Mouse (Mus musculus) NIH3T3 (cell line): ENCODE data around the gene Folr2.

Experiments
- DNase-seq: peaks from one replicate; pipeline ENCODE4 v3.0.0-alpha.2; 2012; ENCODE audit warnings: low read depth

Folr2 gene

GRCm38 (mm10) chr7:101866491-101867265, 9.7 kb upstream of the Folr2 start:
- no peak for DNase-seq

GRCm38 (mm10) chr7:101863415-101863814, 6.4 kb upstream of the Folr2 start, which contains the start of gene Anapc15:
Gene Anapc15 (plus strand): TSS chr7:101863715.
- DNase-seq: no peak

DNA sequence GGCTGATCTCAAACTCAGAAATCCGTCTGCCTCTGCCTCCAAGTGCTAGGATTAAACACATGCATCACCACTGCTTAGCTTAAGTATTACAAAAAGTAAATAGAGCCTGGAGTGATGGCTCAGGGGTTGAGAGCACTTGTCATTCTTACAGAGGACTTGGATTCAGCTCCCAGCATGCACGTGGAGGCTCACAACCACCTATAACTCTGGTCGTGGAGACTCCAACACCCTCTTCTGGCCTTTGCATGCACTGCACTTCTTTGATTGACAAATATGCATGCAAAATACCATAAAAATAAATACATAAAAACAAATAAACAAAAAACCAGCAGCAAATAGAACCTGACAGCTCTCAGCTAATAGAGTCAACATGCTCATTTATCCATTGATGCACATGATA, 5.3 kb upstream of the Folr2 start:
- no peak for DNase-seq

- peak; percentile 77 for DNase-seq
Measured at GRCm38 (mm10) chr7:101860978-101861377, 4.0 kb upstream of the Folr2 start.

GRCm38 (mm10) chr7:101858362-101858761, 1.4 kb upstream of the Folr2 start:
- DNase-seq: no peak

GRCm38 (mm10) chr7:101853816-101854215, 3.2 kb downstream of the Folr2 start:
- peak; percentile 73 for DNase-seq

DNA sequence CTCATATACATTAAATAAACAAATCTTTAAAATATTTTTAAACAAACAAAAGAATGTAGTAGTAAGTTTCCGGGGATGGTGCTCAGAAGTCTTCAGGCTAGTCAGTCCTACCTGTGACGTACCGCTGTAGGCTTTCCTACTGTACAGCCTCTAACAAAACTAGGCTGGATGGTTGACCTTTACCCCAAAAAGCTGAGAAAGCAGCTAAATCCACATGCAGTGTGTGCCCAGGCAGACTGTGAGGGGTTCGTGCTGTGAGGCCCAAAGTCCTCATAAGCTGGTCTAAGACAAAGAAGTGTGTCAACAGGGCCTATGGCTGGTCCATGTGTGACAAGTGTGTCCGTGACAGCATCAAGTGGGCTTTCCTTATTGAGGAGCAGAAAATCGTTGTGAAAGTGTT, 4.1 kb downstream of the Folr2 start:
- DNase-seq: no peak

DNA sequence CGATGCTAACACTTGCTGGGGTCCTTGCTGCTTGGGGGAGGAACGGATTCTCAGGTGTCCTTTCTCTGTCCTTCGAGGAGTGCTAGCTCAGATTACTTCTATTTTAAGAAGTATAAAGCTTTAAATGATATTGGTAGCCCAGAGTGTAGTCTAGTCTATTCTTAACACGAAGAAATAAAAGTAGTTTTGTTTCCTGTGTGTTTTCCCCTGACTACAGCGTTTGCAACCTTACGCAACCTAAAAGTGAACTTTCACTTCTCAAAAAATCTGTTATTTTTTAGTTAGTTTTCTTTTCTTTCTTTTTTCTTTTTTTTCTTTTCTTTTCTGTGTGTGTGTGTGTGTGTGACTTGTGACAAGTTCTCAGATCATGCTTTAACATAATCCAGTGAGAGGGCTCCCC, 5.3 kb downstream of the Folr2 start:
- DNase-seq: no peak

GRCm38 (mm10) chr7:101847934-101848333, 9.1 kb downstream of the Folr2 start:
- no peak for DNase-seq

DNA sequence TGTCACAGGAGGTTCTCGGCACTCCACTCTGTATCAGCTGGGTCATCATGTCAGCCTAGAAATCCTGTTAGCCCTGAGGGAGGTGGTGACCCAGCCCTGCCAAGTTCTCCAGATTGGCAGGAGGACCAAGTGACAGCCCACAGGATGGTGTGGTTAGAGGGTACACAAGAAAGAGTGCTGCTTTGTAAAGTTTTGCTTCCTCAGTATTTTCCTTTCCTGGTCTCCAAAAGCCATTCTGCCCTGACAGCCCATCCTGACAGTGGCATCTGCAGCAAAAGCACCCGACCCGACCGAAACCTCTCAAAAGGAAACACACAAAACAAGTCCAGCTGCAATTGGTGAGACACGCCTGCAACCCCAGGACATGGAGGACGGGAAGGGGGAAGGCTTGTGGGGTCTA, 12.8 kb downstream of the Folr2 start:
- no peak for DNase-seq

DNA sequence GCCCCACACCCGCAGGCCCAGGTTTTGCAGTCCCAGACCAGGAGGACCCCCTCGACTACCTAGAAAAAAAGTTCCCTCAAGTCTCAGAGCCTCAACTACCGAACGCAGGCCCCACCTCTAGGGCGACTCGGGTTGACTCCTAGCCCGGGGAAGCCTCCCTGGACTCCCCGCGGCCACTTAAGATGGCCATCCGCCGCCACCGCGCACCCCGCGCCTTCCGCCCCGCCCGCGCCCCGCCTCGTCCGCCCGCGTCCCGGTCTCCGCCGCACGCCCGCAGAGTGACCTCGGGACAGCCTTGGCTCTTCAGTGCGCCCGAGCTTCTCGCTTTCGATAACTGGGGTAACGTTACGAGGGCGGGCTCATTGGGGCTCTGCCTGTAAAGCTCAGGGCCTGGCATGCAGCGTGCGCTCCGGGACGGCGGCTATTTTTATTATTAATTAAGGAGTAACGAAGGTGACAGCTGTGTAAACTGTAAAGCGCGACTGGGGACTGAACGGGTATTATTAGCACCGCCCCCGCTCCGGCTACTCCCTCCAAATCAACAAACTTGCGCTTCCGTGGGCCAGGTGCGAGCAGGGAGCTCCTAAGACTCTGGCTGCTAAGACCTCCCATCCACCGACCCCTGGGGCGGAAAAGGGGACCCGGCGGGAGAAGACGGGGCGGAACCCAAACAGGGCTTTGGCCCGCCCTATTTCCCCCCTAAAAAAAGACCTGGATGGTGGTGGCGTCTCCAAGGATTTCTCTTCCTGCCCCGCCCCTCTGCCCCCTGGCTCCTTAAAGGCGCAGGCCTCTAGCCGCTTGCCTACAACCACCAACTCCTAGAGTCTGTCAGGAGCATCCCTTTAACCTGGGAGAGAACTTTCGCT, 19.2 kb downstream of the Folr2 start, which contains the start of gene Inppl1:
TSS of gene Inppl1 (minus strand) at position 624 of the 866 bp plus-strand sequence.
- peak; percentile 88 for DNase-seq

- no peak for DNase-seq
Measured at GRCm38 (mm10) chr7:101837154-101837605, 19.8 kb downstream of the Folr2 start.

DNA sequence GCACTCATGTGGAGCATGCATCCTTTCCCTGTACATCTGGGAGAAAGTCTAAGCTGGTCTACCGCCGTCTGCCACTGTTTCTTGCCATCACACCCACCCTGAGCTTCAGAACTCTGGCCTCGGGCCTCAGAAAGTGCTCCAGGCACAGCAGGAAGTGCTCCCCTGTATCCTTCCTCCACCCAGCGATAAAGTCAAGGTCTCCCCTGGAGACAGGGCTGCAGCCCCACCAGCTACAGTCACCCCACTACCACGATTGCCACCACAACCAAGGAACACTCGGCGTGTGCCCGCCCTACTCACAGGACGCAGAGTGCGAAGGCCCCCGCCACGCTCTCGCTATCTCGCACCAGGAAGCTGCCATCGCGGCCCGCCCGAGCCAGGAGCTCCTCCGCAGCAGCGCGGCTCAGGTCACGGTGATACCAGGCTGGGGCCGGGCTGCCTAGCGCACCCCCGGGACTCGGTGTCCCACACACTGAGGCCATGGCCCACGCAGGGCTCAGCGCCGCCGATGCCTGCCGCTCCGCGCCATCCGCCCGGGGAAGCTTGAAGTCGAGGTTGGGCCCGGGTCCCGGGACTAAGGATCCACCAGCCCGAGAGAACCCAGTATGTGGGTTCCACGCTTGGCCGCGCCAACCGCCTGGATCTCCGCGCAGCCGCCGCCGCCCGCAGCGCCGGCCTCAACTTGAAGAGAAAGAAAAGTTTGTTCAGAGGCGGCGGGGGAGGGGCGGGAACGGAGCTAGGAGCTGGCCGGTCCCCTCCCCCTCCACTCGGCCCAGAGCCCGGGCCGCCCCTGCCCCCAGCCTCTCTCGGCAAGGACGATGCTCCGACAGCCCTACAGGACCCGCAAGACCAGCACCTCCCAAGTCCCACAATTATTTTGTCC, 20.5 kb downstream of the Folr2 start:
- DNase-seq: peak; percentile 83

DNA sequence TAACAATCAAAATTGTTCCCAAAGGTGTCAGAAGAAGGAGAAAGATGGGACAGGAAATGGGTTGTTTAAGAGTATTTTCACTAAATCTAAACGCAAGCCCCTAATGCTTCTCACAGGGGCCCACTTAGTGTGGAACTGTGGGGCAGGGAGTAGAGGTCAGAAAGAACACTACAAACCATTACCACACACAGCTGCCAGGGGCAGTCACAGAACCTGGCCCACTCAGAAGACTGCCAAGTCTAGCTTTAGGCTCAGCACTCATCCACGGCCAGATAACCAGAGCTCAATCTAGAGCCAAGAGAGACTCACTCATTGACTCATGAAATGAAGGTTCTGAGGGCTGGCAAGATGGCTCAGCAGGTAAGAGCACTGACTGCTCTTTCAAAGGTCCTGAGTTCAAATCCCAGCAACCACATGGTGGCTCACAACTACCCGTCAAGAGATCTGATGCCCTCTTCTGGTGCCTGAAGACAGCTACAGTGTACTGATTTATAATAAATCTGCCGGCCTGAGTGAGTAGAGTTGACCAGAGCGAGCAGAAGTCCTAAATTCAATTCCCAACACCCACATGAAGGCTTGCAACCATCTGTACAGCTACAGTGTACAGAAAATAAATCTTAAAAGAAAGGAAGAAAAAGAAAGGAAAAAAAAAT, 21.4 kb downstream of the Folr2 start:
- peak; percentile 63 for DNase-seq

DNA sequence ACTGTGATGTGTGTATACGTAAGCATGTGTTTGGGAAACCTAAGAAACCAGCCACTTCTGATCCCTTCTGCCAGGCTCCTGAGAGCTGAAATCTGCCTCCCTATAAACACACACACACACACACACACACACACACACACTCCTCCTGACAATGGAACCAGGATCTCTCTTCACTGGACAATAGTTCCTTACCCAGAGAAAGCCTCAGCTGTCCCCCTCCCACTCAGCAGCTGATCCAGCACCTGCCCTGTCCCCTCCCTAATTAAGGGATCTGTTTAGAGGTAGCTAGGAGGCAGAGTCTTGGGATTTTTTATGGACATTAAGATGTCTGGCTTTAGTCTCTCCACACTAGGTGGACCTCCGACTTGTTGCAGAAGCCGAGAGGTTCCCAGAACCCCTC, 22.1 kb downstream of the Folr2 start:
- no peak for DNase-seq

GRCm38 (mm10) chr7:101833916-101834584, 22.9 kb downstream of the Folr2 start:
- DNase-seq: no peak

DNA sequence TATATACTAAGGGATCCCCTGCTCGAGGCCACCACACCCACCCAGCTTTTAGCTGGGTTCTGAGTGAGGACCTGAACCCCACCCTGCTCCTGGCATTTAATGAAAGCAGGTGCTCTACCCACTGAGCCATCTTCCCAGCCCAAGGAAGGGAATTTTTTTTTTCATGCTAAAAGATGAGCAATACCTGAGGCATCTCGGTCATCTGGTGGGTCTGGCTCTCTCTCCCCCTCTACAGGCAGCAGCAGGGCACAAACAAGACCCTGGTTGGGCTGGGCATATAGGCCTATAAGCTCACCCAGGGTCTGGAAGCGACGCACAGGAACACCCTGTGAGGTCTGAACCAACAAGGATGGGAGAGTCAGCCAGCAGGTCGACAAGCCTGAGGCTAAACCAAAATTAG, 23.6 kb downstream of the Folr2 start:
- peak; percentile 33 for DNase-seq

DNA sequence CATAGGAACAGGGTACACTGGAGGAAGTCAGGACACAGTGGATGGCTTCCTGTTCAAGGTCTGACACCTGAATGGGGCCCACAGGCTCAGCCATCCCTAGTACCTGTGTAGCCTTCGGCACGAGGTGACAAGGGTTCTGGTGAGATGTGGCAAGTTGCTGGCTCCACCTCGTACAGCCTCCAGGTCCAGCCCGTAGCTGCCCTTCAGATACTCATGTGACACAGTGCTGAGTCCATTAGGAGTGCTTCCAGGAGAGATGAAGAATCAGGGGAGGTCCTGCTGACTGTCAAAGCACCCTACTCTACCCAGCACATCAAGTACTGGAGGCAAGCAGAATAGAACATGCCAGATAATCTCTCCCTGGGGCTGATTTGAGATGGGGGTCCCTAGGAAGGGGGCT, 24.6 kb downstream of the Folr2 start:
- no peak for DNase-seq

GRCm38 (mm10) chr7:101831437-101831836, 25.6 kb downstream of the Folr2 start:
- DNase-seq: no peak

- DNase-seq: no peak
Measured at GRCm38 (mm10) chr7:101830373-101830772, 26.6 kb downstream of the Folr2 start.
